Mouse (Mus musculus): ENCODE results near the gene H2-K1.

DNA sequence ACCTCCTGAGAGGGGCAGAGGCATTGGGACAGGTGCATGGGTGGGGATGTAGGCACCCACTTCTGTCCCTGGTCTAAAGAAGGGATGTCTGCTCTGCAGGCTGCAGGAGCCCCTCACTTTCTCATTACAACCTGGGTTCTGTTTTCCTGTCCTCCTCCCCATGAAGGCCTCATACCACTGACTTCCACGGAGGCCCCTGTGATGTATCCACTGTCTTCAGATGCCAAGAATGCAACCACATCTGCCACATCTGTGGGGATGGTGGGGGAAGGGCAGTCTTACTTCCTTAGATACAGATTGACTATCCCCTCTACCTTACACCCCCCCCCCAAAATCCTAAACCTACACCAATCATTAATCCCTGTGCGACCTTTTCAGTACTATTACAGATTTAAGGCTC is 26.1 kb upstream of the H2-K1 start:
- TF ChIP-seq CTCF (IDR thresholded peaks at IDR 0.05; ENCODE audit: borderline replicate concordance, control insufficient read depth, extremely low read depth, insufficient read depth, low read length, poor library complexity) (no peak), POLR2A (IDR thresholded peaks at IDR 0.05; ENCODE audit: control insufficient read depth, extremely low read depth, insufficient read depth, low read length, poor library complexity) (no peak)
